Mouse (Mus musculus) hindbrain, postnatal 0 days (tissue): ENCODE results near the gene Rab8a. TPM values are rescaled to one million over a fixed set of nuclear protein-coding genes. Genes with fewer than 3 reads are reported as not detected.

Experiments used
- ATAC-seq: fragments of 200-750 bp; cut with Nextera tagmentation; 2 replicates; pipeline ENCODE4 v1.8.0; 2017; ENCODE audit warnings: mild to moderate bottlenecking, moderate TSS enrichment, moderate library complexity
- DNase-seq: peaks from one replicate; pipeline ENCODE4 v3.0.0-alpha.2; 2015; ENCODE audit warnings: low spot score
- H3K27ac ChIP-seq: fragments of 300-500 bp; sonication (generic); 2 replicates; pipeline ENCODE4 v1.5.1; 2014; ENCODE audit warnings: mild to moderate bottlenecking
- H3K27me3 ChIP-seq: fragments of 300-500 bp; sonication (generic); 2 replicates; pipeline ENCODE4 v1.6.1; 2014; ENCODE audit warnings: low read length, mixed read lengths; ENCODE audit not compliant: insufficient read depth
- H3K36me3 ChIP-seq: fragments of 300-500 bp; sonication (generic); 2 replicates; pipeline ENCODE4 v1.6.1; 2014; ENCODE audit warnings: low read length, mixed read lengths; ENCODE audit not compliant: insufficient read depth
- H3K4me1 ChIP-seq: fragments of 300-500 bp; sonication (generic); 2 replicates; pipeline ENCODE4 v1.6.1; 2014; ENCODE audit warnings: antibody characterized with exemption, low read length, mixed read lengths; ENCODE audit not compliant: insufficient read depth
- H3K4me2 ChIP-seq: fragments of 300-500 bp; sonication (generic); 2 replicates; pipeline ENCODE4 v1.6.1; 2014; ENCODE audit warnings: low read depth, mild to moderate bottlenecking, low read length, moderate library complexity, mixed read lengths
- H3K4me3 ChIP-seq: fragments of 300-500 bp; sonication (generic); 2 replicates; pipeline ENCODE4 v1.5.1; 2014; ENCODE audit warnings: low read length
- H3K9ac ChIP-seq: fragments of 300-500 bp; sonication (generic); replicated peaks from 2 replicates; pipeline ENCODE4 v1.6.1; 2014; ENCODE audit warnings: mild to moderate bottlenecking, low read length, moderate library complexity, mixed read lengths
- H3K9me3 ChIP-seq: fragments of 300-500 bp; sonication (generic); 2 replicates; pipeline ENCODE4 v1.6.1; 2016; ENCODE audit warnings: low read length, mixed read lengths
- CTCF ChIP-seq: IDR thresholded peaks from 2 replicates; pipeline ENCODE4 v1.5.1; 2016; ENCODE audit warnings: antibody characterized with exemption, control low read depth, low read depth
- WGBS: fragments of 180-500 bp; shearing (Covaris S2); extraction: QIAGEN DNeasy Blood & Tissue Kit; methylation state at CpG from one replicate; pipeline ENCODE4 v1.1.7; 2014; 5-methylcytosine and 5-hydroxymethylcytosine counted together
- polyA plus RNA-seq: library from polyadenylated mRNA; unstranded; fragments of >200 nt; fragmentation: Nextera tagmentation; extraction: Ambion mirVana; gene quantifications from 2 replicates; pipeline ENCODE4 v1.2.1, GENCODE M21; 2015
- total RNA-seq: library from RNA; depleted of rRNA; stranded (reverse); fragments of >200 nt; gene quantifications from 2 replicates; pipeline ENCODE4 v1.2.3, GENCODE M21; 2014

Gene Rab8a
- total and polyA plus RNA-seq, 2 experiments from 2014 or later = 29.5 to 71.5 TPM

DNA sequence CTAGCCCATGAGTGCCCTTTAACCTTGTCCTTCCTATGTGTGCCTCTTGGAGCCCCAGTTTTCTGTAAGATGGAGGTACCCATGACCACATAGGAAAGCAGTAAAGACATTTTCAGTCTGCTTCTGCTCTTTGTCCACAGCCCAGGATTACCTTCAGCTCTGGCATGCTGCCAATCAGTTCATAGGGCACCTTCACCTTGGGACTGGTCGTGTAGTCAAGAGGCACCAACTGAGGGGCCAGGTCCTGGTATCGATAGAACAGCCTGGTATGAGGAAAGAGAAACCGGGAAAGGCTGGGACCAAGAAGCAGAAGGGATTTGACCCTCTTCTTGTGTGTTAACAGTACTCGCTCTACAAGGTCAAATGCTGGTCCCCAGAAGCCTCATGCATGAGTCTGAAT lies 49.2 kb downstream of the Rab8a start:
- no peaks in the 10 kb centered on the region for H3K36me3 ChIP-seq
- DNase-seq = no peak
- H3K27me3 ChIP-seq = no peaks in the 10 kb centered on the region
- no peak overlapping the region for H3K27ac ChIP-seq
- H3K9ac ChIP-seq = no peak overlapping the region
- H3K9me3 ChIP-seq = no peaks in the 10 kb centered on the region
- H3K4me1 ChIP-seq = no peaks in the 10 kb centered on the region
- WGBS = 78% methylated on average over 4 of the region's 4 CpGs
- H3K4me2 ChIP-seq = no peak overlapping the region
- no peak for ATAC-seq
- no peak for TF ChIP-seq CTCF
- H3K4me3 ChIP-seq = no peak overlapping the region

DNA sequence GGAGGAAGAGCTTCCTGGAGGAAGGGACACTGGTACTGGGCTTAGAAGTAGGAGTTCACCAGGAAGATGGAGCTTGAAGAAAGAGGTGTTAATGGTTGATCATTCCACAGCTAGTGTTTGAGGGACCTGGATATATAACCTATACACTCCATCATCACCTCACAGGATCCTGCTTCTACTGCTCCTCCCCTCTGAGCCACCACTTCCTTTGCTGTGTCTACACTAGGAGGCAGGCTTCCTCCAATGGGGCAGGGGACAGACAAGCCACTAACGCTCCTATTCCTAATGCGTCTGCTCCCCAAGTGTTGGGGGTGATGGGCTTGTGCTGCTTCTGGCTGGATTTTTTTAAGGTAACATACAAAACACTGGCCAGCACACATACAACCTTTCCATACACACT lies 49.7 kb downstream of the Rab8a start:
- Histone ChIP-seq H3K4me2 (no peak overlapping the region), H3K27me3 (no peaks in the 10 kb centered on the region), H3K4me1 (no peaks in the 10 kb centered on the region), H3K27ac (no peak overlapping the region), H3K9ac (no peak overlapping the region), H3K9me3 (no peaks in the 10 kb centered on the region), H3K4me3 (no peak overlapping the region), H3K36me3 (no peaks in the 10 kb centered on the region)
- no peak for TF ChIP-seq CTCF
- no peak for ATAC-seq
- DNase-seq = no peak
- WGBS = 63% methylated on average over 2 of the region's 2 CpGs

DNA sequence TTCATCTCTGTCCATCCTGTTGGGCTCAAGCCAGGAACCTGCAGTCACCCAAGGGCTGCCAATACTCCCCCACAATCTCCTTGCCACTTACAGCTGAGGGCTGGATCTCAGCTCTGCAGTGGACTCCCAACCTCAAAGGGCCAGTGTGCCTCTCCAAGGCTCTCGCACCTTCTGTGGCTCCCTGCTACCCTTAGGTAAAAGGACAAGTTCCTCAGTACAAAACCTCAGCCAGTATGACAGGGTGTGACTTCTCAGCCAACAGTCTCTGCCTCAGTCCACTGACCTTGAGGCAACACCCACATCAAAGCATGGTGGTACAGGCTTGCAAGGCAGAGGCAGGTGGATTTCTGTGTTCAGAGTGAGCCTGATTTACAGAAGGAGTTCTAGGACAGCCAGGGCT lies 50.8 kb downstream of the Rab8a start:
- no peak for TF ChIP-seq CTCF
- Histone ChIP-seq H3K4me2 (no peak overlapping the region), H3K4me1 (no peaks in the 10 kb centered on the region), H3K4me3 (no peak overlapping the region), H3K27me3 (no peaks in the 10 kb centered on the region), H3K27ac (no peak overlapping the region), H3K9me3 (no peaks in the 10 kb centered on the region), H3K9ac (no peak overlapping the region), H3K36me3 (no peaks in the 10 kb centered on the region)
- DNase-seq (no peak), ATAC-seq (no peak)
- 95% methylated on average over 1 of the region's 1 CpGs for WGBS

DNA sequence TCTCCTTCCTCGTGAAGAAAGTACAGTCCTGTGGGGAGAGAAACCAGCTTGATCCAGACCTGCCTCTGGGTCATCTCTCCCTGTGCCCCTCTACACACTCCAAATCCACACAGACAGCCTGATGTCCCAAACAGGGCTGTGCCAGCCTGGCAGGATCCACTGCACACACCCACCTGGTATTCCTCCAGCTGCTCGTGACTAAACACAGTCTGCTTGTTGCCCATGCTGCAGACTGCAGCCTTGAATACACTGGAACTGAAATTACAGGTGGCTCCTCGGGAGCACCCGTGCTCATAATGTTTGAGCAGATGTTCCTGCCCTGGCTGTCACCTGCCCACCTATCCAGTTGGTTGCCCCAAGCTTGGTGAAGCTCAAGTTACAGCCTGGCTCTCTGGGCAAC lies 51.8 kb downstream of the Rab8a start, which contains the start of gene Cib3:
Gene Cib3 (minus strand): TSS at position 87 of the 400 bp plus-strand sequence.
- no peak for TF ChIP-seq CTCF
- H3K27me3 ChIP-seq = no peaks in the 10 kb centered on the region
- no peak for DNase-seq
- H3K4me1 ChIP-seq = no peaks in the 10 kb centered on the region
- no peak within 1 kb of the TSS for H3K9ac ChIP-seq
- no peak for ATAC-seq
- 58% methylated on average over 4 of the region's 4 CpGs for WGBS
- H3K27ac ChIP-seq = no peak within 1 kb of the TSS
- no peaks in the 10 kb centered on the region for H3K9me3 ChIP-seq
- no peak within 1 kb of the TSS for H3K4me3 ChIP-seq
- no peaks in the 10 kb centered on the region for H3K36me3 ChIP-seq
- no peak within 1 kb of the TSS for H3K4me2 ChIP-seq

DNA sequence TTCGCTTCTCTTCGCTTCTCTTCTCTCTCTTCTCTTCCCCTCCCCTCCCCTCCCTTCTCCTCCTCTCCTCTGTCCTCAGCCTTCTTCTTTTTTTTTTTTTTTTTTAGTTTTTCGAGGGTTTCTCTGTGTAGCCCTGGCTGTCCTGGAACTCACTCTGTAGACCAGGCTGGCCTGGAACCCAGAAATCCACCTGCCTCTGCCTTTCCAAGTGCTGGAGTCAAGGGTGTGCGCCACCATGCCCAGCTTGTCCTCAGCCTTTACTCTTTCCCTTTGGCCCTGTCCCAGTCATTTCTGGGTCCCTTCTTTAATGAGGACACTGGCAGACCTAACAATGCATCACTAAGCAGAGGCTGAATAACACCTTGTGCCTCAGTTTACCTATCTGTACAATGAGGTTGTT lies 52.5 kb downstream of the Rab8a start, which contains the start of gene Gm11034:
Gene Gm11034 (minus strand): TSS at position 101 of the 400 bp plus-strand sequence.
- Histone ChIP-seq H3K4me2 (no peak within 1 kb of the TSS), H3K27me3 (no peaks in the 10 kb centered on the region), H3K9me3 (no peaks in the 10 kb centered on the region), H3K4me1 (no peaks in the 10 kb centered on the region), H3K27ac (no peak within 1 kb of the TSS), H3K9ac (no peak within 1 kb of the TSS), H3K4me3 (no peak within 1 kb of the TSS), H3K36me3 (no peaks in the 10 kb centered on the region)
- DNase-seq = no peak
- ATAC-seq = no peak
- 83% methylated on average over 4 of the region's 4 CpGs for WGBS
- no peak for TF ChIP-seq CTCF

DNA sequence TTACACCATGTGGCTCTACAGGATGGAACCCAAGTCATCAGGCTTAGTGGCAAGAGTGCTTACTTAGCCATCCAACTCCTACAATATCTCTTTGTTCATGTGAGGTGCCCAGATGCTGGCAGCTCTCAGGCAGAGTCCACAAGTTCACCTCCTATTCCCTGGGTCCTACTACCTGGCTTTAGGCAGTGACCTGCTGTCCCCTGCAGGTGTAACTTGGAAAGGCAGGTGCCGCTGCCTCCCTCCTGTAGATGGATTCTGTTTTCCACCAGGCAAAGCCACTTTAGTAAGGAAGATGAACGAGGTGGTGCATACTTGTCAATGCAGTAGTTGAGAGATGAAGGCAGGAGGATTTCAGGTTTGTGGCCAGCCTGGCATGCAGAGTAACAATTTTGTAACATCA lies 54.1 kb downstream of the Rab8a start:
- Histone ChIP-seq H3K27me3 (no peaks in the 10 kb centered on the region), H3K9ac (no peak overlapping the region), H3K27ac (no peak overlapping the region), H3K36me3 (no peaks in the 10 kb centered on the region), H3K4me1 (peaks cover under 1% of the 10 kb centered on the region; the same call in 1 of the 2 replicates), H3K4me3 (no peak overlapping the region), H3K4me2 (no peak overlapping the region), H3K9me3 (no peaks in the 10 kb centered on the region)
- DNase-seq = no peak
- 42% methylated on average over 2 of the region's 2 CpGs for WGBS
- peak; percentile 35 for TF ChIP-seq CTCF
- ATAC-seq = no peak

DNA sequence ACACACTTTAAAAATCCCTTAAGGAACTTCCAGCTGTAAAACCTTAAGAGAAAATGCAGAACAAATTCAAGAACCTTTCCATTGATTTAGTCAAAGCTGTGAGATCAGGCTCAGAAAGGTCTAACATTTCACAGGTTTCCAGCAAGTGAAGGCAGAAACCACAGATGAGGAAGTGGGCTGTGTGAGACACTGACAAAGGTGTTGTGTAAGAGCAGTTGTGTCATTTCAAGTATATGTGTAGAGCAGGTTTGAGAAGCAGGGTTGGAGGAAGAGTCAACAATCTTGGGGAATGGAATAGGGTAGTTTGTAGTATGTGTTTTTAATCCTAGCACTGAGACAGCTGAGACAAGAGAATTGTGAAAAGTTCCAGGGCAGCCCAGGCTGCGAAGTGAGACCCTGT lies 54.9 kb downstream of the Rab8a start:
- WGBS = 33% methylated on average over 1 of the region's 1 CpGs
- Histone ChIP-seq H3K4me3 (no peak overlapping the region), H3K9ac (no peak overlapping the region), H3K36me3 (no peaks in the 10 kb centered on the region), H3K27me3 (no peaks in the 10 kb centered on the region), H3K27ac (no peak overlapping the region), H3K4me2 (no peak overlapping the region), H3K4me1 (peaks cover 7% of the 10 kb centered on the region), H3K9me3 (no peaks in the 10 kb centered on the region)
- TF ChIP-seq CTCF = no peak
- DNase-seq = no peak
- ATAC-seq = no peak
